Mouse (Mus musculus) adrenal gland, adult 8-10 months (tissue): ENCODE results near the gene Lrp2bp. TPM values are rescaled to one million over a fixed set of nuclear protein-coding genes. Genes with fewer than 3 reads are reported as not detected.

ENCODE experiments used
- DNase-seq: peaks from one replicate; pipeline ENCODE4 v3.0.0; 2022
- total RNA-seq, 4 experiments: library from RNA; stranded (reverse); gene quantifications; 2 replicates each; pipeline ENCODE4 v1.2.4; 2022

Gene Lrp2bp
- total RNA-seq, 4 experiments from 2014 or later = 0.16 to 0.34 (median 0.27) TPM

GRCm38 (mm10) chr8:46036217-46036616, 37.1 kb downstream of the Lrp2bp start:
- no peak for DNase-seq

- no peak for DNase-seq
These were observed 40.6 kb downstream of the Lrp2bp start for GRCm38 (mm10) chr8:46039666-46040065.

GRCm38 (mm10) chr8:46040260-46040659, 41.2 kb downstream of the Lrp2bp start:
- no peak for DNase-seq

GRCm38 (mm10) chr8:46072798-46073197, 73.7 kb downstream of the Lrp2bp start:
- no peak for DNase-seq

- no peak for DNase-seq
These were observed 74.5 kb downstream of the Lrp2bp start for GRCm38 (mm10) chr8:46073540-46074140.

GRCm38 (mm10) chr8:46075223-46075622, 76.1 kb downstream of the Lrp2bp start:
- no peak for DNase-seq

GRCm38 (mm10) chr8:46078866-46079265, 79.8 kb downstream of the Lrp2bp start:
- DNase-seq = no peak

Other genes starting within 250 kb of the Lrp2bp start
- gene Pdlim3, start 113.8 kb upstream of the Lrp2bp start, total RNA-seq = 1 to 10 TPM; 1.3 to 2.2 (median 2.1) TPM
- not detected for gene Ccdc110, start 64.7 kb upstream of the Lrp2bp start, total RNA-seq
- gene 1700029J07Rik, start 24.1 kb upstream of the Lrp2bp start, total RNA-seq = 1 to 10 TPM; 2.0 to 4.5 (median 3.5) TPM
- gene Ufsp2, start 23.8 kb upstream of the Lrp2bp start, total RNA-seq = 10 to 100 TPM; 58.7 to 68.6 (median 63.6) TPM
- 1 to 10 TPM in 2 of 4 experiments, under 1 TPM in 1, not detected in 1; 0.89 to 2.2 (median 1.1) TPM for gene Ankrd37, start 6.4 kb downstream of the Lrp2bp start, total RNA-seq
- 10 to 100 TPM; 24.3 to 28.4 (median 24.9) TPM for gene Cfap97, start 152.5 kb downstream of the Lrp2bp start, total RNA-seq
- 10 to 100 TPM; 15.1 to 24.6 (median 19.1) TPM for gene Snx25, start 152.9 kb downstream of the Lrp2bp start, total RNA-seq
- gene Slc25a4, start 212.0 kb downstream of the Lrp2bp start, total RNA-seq = 100 to 1,000 TPM; 161 to 210 (median 183) TPM